Comparison of ENCODE assay signal across 8 mouse cellular contexts in the genomic region with DNA sequence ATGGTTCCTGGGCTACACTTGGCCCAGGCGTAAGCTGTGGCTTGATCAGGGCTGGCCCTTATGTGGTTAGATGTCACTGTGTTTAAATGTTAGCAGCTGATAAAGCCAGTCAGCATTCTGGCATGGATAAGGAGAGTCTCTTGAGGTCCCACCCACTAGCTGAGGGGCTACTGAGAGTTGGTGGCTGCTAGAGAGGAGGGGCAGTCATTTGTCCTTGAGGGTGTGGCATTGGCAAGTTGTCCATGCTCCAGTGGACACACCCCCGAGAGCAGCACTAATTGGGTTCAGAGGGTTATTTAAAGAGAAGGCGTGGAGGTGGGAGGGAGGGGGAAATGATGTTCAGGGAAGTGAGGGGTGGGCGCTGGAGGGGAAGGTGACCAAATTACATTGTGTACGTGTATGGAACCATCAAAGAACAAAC. TPM values are rescaled to one million over a fixed set of nuclear protein-coding genes. Genes with fewer than 3 reads are reported as not detected.
DNase-seq lines count a peak whose midpoint lies in the region; ATAC-seq lines count a peak whose summit lies in the region.

No protein-coding gene starts in this region.

- DNase-seq in forebrain, embryonic 10.5 days (ENCODE audit: extremely low spot score, low spot score), result peak; percentile 45
- DNase-seq in lung, adult 18-20 months, result no peak
- peak; percentile 80 for DNase-seq in retina, postnatal 1 day
- no peak for DNase-seq in thymus, postnatal 0 days (ENCODE audit: low spot score)
- DNase-seq in urinary bladder, postnatal 25 days (ENCODE audit: low spot score), result no peak

- 30% methylated on average over 5 of the region's 5 CpGs for WGBS in forebrain, embryonic 10.5 days
- WGBS in forebrain, embryonic 13.5 days, result 24% methylated on average over 5 of the region's 5 CpGs
- 38% methylated on average over 5 of the region's 5 CpGs for WGBS in lung, embryonic 16.5 days

- no peak for ATAC-seq in forebrain, embryonic 13.5 days
- peak; percentile 53 for ATAC-seq in lung, embryonic 16.5 days (ENCODE audit: low read depth)
- ATAC-seq in erythroid progenitor cell, adult 5-6 weeks (replicated peaks; ENCODE audit: low FRiP score, poor library complexity, severe bottlenecking), result peak; percentile 74

- no peak overlapping the region for H3K4me3 ChIP-seq in forebrain, embryonic 10.5 days
- no peak overlapping the region for H3K4me3 ChIP-seq in forebrain, embryonic 13.5 days
- no peak overlapping the region for H3K4me3 ChIP-seq in lung, embryonic 16.5 days (ENCODE audit: low read length)

- H3K36me3 ChIP-seq in forebrain, embryonic 10.5 days (replicated peaks), result no peaks in the 10 kb centered on the region
- no peaks in the 10 kb centered on the region for H3K36me3 ChIP-seq in forebrain, embryonic 13.5 days (ENCODE audit: poor library complexity, severe bottlenecking)
- H3K36me3 ChIP-seq in lung, embryonic 16.5 days (ENCODE audit: control insufficient read depth, insufficient read depth, low read length), result no peaks in the 10 kb centered on the region

- H3K27ac ChIP-seq in forebrain, embryonic 10.5 days, result peak overlapping the region; percentile 51
- H3K27ac ChIP-seq in forebrain, embryonic 13.5 days, result no peak overlapping the region
- no peak overlapping the region for H3K27ac ChIP-seq in lung, embryonic 16.5 days (ENCODE audit: low read length)

- peaks cover 84% of the 10 kb centered on the region for H3K4me1 ChIP-seq in forebrain, embryonic 10.5 days
- peaks cover 39% of the 10 kb centered on the region for H3K4me1 ChIP-seq in forebrain, embryonic 13.5 days
- peaks cover 9% of the 10 kb centered on the region for H3K4me1 ChIP-seq in lung, embryonic 16.5 days (replicated peaks; ENCODE audit: control insufficient read depth, insufficient read depth, low read length)

- no peak overlapping the region for H3K4me2 ChIP-seq in forebrain, embryonic 13.5 days
- H3K4me2 ChIP-seq in lung, embryonic 16.5 days (ENCODE audit: low read depth, low read length), result no peak overlapping the region

- no peak overlapping the region for H3K9ac ChIP-seq in forebrain, embryonic 13.5 days
- no peak overlapping the region for H3K9ac ChIP-seq in lung, embryonic 16.5 days (ENCODE audit: low read length)

- H3K27me3 ChIP-seq in forebrain, embryonic 10.5 days (ENCODE audit: poor library complexity, severe bottlenecking), result peaks cover 49% of the 10 kb centered on the region
- 0 out of 2 replicates have a peak, but pooled peaks cover 7% of the 10 kb centered on the region for H3K27me3 ChIP-seq in forebrain, embryonic 13.5 days
- no peaks in the 10 kb centered on the region for H3K27me3 ChIP-seq in lung, embryonic 16.5 days (ENCODE audit: control insufficient read depth, insufficient read depth, low read depth, low read length)

- no peaks in the 10 kb centered on the region for H3K9me3 ChIP-seq in forebrain, embryonic 10.5 days
- no peaks in the 10 kb centered on the region for H3K9me3 ChIP-seq in forebrain, embryonic 13.5 days (replicated peaks)
- H3K9me3 ChIP-seq in lung, embryonic 16.5 days (ENCODE audit: control insufficient read depth, low read length), result no peaks in the 10 kb centered on the region

RNA-seq across cellular contexts. Expression of a gene that starts 9.7 kb away (rescaled TPM):
- polyA plus RNA-seq in forebrain, embryonic 10.5 days (2016; fragmentation: Nextera tagmentation; extraction: Ambion mirVana), result 18.3 and 18.6 TPM in 2 replicates
- 10.4 and 10.7 TPM in 2 replicates for polyA plus RNA-seq in forebrain, embryonic 13.5 days (2015; fragmentation: Nextera tagmentation; extraction: Ambion mirVana)
- 12.4 and 12.8 TPM in 2 replicates for polyA plus RNA-seq in lung, embryonic 16.5 days (2015; fragmentation: Nextera tagmentation; extraction: Ambion mirVana)
- 50.5 and 56.6 TPM in 2 replicates for total RNA-seq in erythroid progenitor cell, adult 5-6 weeks (2015; ENCODE audit: low replicate concordance)
- total RNA-seq in erythroid progenitor cell, adult 5-6 weeks (2017; ENCODE audit: low replicate concordance), result 81.6 and 90.9 TPM in 2 replicates
- 22.9 and 25.1 TPM in 2 replicates for polyA plus RNA-seq in thymus, postnatal 0 days (2015; fragmentation: Nextera tagmentation; extraction: Ambion mirVana)

Comparison
In these comparisons a context has a peak if more than half of its experiments do, and no peak if none do; other contexts are left out.
1. DNase-seq: peak in forebrain, embryonic 10.5 days (single experiment) and retina, postnatal 1 day (single experiment); none in lung, adult 18-20 months (0 of 2), thymus, postnatal 0 days (single experiment) and urinary bladder, postnatal 25 days (single experiment).